Mouse (Mus musculus) testis, adult 2 months (tissue): ENCODE measurements around the gene Auts2.

Source experiments
- CTCF ChIP-seq: fragments of 200-500 bp; IDR thresholded peaks from 2 replicates; pipeline ENCODE4 v1.5.1; 2012; ENCODE audit warnings: low read depth, mild to moderate bottlenecking, inconsistent platforms, low read length, moderate library complexity; ENCODE audit not compliant: control insufficient read depth, insufficient read depth, insufficient replicate concordance
- POLR2A ChIP-seq: fragments of 200-500 bp; IDR thresholded peaks from 2 replicates; pipeline ENCODE4 v1.6.1; 2012; ENCODE audit warnings: low read depth, mild to moderate bottlenecking, inconsistent platforms, low read length, moderate library complexity; ENCODE audit not compliant: control insufficient read depth

- TF ChIP-seq CTCF (no peak), POLR2A (no peak)
Observed at GRCm38 (mm10) chr5:131788008-131788407, 755.1 kb downstream of the Auts2 start.
